Mouse (Mus musculus) CH12.LX (cell line): ENCODE results near the gene Strn. TPM values are rescaled to one million over a fixed set of nuclear protein-coding genes. Genes with fewer than 3 reads are reported as not detected.

Source experiments
- DNase-seq: peaks from one replicate; pipeline ENCODE4 v3.0.0-alpha.2; 2013; ENCODE audit errors: extremely low read depth
- H3K27ac ChIP-seq: 2 replicates; pipeline ENCODE4 v1.5.1; 2012; ENCODE audit warnings: low read depth, mild to moderate bottlenecking, control low read depth, moderate library complexity; ENCODE audit not compliant: insufficient read depth
- H3K27me3 ChIP-seq: replicated peaks from 2 replicates; pipeline ENCODE3; 2012; ENCODE audit warnings: inconsistent platforms
- H3K36me3 ChIP-seq, 2 experiments: replicated peaks in 1 of 2; 2 replicates each; pipeline versions ENCODE3 to v1.6.1; 2012; ENCODE audit warnings: inconsistent platforms in 1 of 2, low read length in 1 of 2, mild to moderate bottlenecking in 1 of 2, mixed read lengths in 1 of 2, moderate library complexity in 1 of 2; ENCODE audit not compliant: control insufficient read depth in 1 of 2, insufficient read depth in 1 of 2
- H3K4me1 ChIP-seq, 2 experiments: 2 replicates each; pipeline ENCODE4 v1.6.1; 2012; ENCODE audit warnings: inconsistent platforms in 1 of 2, moderate library complexity in 1 of 2; ENCODE audit not compliant: insufficient read depth in 2 of 2, control insufficient read depth in 1 of 2
- H3K4me2 ChIP-seq: 2 replicates; pipeline ENCODE4 v1.6.1; 2012; ENCODE audit warnings: low read depth, mild to moderate bottlenecking, control low read depth; ENCODE audit not compliant: poor library complexity, insufficient read depth, severe bottlenecking
- H3K4me3 ChIP-seq, 3 experiments: fragments of 150-350 bp in 1 of 3; sonication (generic) in 1 of 3; replicated peaks in 1 of 3; 2 replicates each; pipeline versions ENCODE3 to v1.5.1; 2011 to 2012; ENCODE audit warnings: low read depth in 2 of 3, low read length in 2 of 3, mild to moderate bottlenecking in 2 of 3, moderate library complexity in 2 of 3, control low read depth in 1 of 3, improper control_type of control experiment in 1 of 3, inconsistent platforms in 1 of 3, mixed read lengths in 1 of 3; ENCODE audit not compliant: poor library complexity in 1 of 3
- H3K79me2 ChIP-seq: replicated peaks from 2 replicates; pipeline ENCODE4 v1.6.1; 2012; ENCODE audit warnings: mild to moderate bottlenecking, moderate library complexity; ENCODE audit not compliant: control insufficient read depth, poor library complexity, insufficient read depth, severe bottlenecking; ENCODE audit errors: extremely low read depth
- H3K9ac ChIP-seq: 2 replicates; pipeline ENCODE4 v1.6.1; 2012; ENCODE audit warnings: low read depth, mild to moderate bottlenecking, control low read depth, moderate library complexity; ENCODE audit not compliant: insufficient read depth
- H3K9me3 ChIP-seq: replicated peaks from 2 replicates; pipeline ENCODE3; 2012; ENCODE audit warnings: low read length, inconsistent platforms, mixed read lengths
- BHLHE40 ChIP-seq: IDR thresholded peaks from 2 replicates; pipeline ENCODE4 v1.6.1; 2011; ENCODE audit warnings: mild to moderate bottlenecking, low read depth, low read length, improper control_type of control experiment
- CTCF ChIP-seq, 2 experiments: IDR thresholded peaks in 1 of 2; conservative IDR thresholded peaks in 1 of 2; 2 replicates each; pipeline ENCODE4 v1.5.1; 2011 to 2012; ENCODE audit warnings: low read depth in 2 of 2, low read length in 2 of 2, improper control_type of control experiment in 1 of 2, inconsistent platforms in 1 of 2, mild to moderate bottlenecking in 1 of 2, moderate library complexity in 1 of 2
- EP300 ChIP-seq: IDR thresholded peaks from 2 replicates; pipeline ENCODE4 v1.6.1; 2011; ENCODE audit warnings: low read length, improper control_type of control experiment
- ETS1 ChIP-seq: conservative IDR thresholded peaks from 2 replicates; pipeline ENCODE4 v1.6.1; 2012; ENCODE audit warnings: low read depth, mild to moderate bottlenecking, inconsistent platforms, low read length, improper control_type of control experiment, moderate library complexity
- GABPA ChIP-seq: IDR thresholded peaks from 2 replicates; pipeline ENCODE4 v1.6.1; 2012; ENCODE audit warnings: low read depth, low read length, improper control_type of control experiment, inconsistent platforms; ENCODE audit not compliant: insufficient replicate concordance
- IRF4 ChIP-seq: IDR thresholded peaks from 2 replicates; pipeline ENCODE4 v1.6.1; 2014; ENCODE audit warnings: low read depth, mild to moderate bottlenecking, inconsistent platforms, low read length, improper control_type of control experiment
- JUN ChIP-seq: IDR thresholded peaks from 2 replicates; pipeline ENCODE4 v1.6.1; 2011; ENCODE audit warnings: low read depth, mild to moderate bottlenecking, low read length, improper control_type of control experiment, moderate library complexity; ENCODE audit not compliant: insufficient read depth
- JUND ChIP-seq: conservative IDR thresholded peaks from 2 replicates; pipeline ENCODE4 v1.6.1; 2011; ENCODE audit warnings: low read depth, low read length, improper control_type of control experiment
- KAT2A ChIP-seq: IDR thresholded peaks from 2 replicates; pipeline ENCODE4 v1.6.1; 2012; ENCODE audit warnings: low read length, improper control_type of control experiment, inconsistent platforms; ENCODE audit not compliant: insufficient replicate concordance
- MAX ChIP-seq: IDR thresholded peaks from 2 replicates; pipeline ENCODE4 v1.6.1; 2011; ENCODE audit warnings: low read length, improper control_type of control experiment
- MAZ ChIP-seq: IDR thresholded peaks from 2 replicates; pipeline ENCODE4 v1.6.1; 2012; ENCODE audit warnings: low read depth, mild to moderate bottlenecking, inconsistent platforms, low read length, improper control_type of control experiment, moderate library complexity
- MEF2A ChIP-seq: IDR thresholded peaks from 2 replicates; pipeline ENCODE4 v1.6.1; 2014; ENCODE audit warnings: low read depth, mild to moderate bottlenecking, inconsistent platforms, low read length, improper control_type of control experiment, borderline replicate concordance
- NELFE ChIP-seq: IDR thresholded peaks from 2 replicates; pipeline ENCODE4 v1.6.1; 2011; ENCODE audit warnings: low read depth, low read length, improper control_type of control experiment
- NRF1 ChIP-seq: IDR thresholded peaks from 2 replicates; pipeline ENCODE4 v1.6.1; 2014; ENCODE audit warnings: low read depth, mild to moderate bottlenecking, inconsistent platforms, low read length, improper control_type of control experiment, moderate library complexity
- PAX5 ChIP-seq: IDR thresholded peaks from 2 replicates; pipeline ENCODE4 v1.6.1; 2012; ENCODE audit warnings: low read length, inconsistent platforms, mixed read lengths
- POLR2AphosphoS2 ChIP-seq: IDR thresholded peaks from 2 replicates; pipeline ENCODE4 v1.6.1; 2011; ENCODE audit warnings: low read depth, low read length, improper control_type of control experiment
- RAD21 ChIP-seq: IDR thresholded peaks from 2 replicates; pipeline ENCODE4 v1.6.1; 2011; ENCODE audit warnings: low read depth, mild to moderate bottlenecking, low read length, improper control_type of control experiment, moderate library complexity
- SIN3A ChIP-seq: IDR thresholded peaks from 2 replicates; pipeline ENCODE4 v1.6.1; 2012; ENCODE audit warnings: low read length, improper control_type of control experiment, inconsistent platforms
- SMC3 ChIP-seq: IDR thresholded peaks from 2 replicates; pipeline ENCODE4 v1.6.1; 2011; ENCODE audit warnings: low read depth, low read length, improper control_type of control experiment
- USF1 ChIP-seq: IDR thresholded peaks from 2 replicates; pipeline ENCODE4 v1.6.1; 2014; ENCODE audit warnings: low read depth, mild to moderate bottlenecking, inconsistent platforms, low read length, improper control_type of control experiment
- ZC3H11A ChIP-seq: IDR thresholded peaks from 2 replicates; pipeline ENCODE4 v1.6.1; 2012; ENCODE audit warnings: low read depth, mild to moderate bottlenecking, inconsistent platforms, low read length, improper control_type of control experiment
- ZKSCAN1 ChIP-seq: IDR thresholded peaks from 2 replicates; pipeline ENCODE4 v1.6.1; 2012; ENCODE audit warnings: low read depth, inconsistent platforms, low read length, improper control_type of control experiment, borderline replicate concordance
- ZMIZ1 ChIP-seq: IDR thresholded peaks from 2 replicates; pipeline ENCODE4 v1.6.1; 2012; ENCODE audit warnings: low read depth, mild to moderate bottlenecking, inconsistent platforms, low read length, improper control_type of control experiment
- dilution Hi-C: fragments of 300-500 bp; cut with MboI; formaldehyde crosslinking; loops from 2 replicates; pipeline ENCODE4 v1.14.3; 2020; ENCODE audit warnings: low sequenced_read_pairs; ENCODE audit not compliant: extremely low pct_unique_long_range_greater_than_20kb, extremely low pct_ligation_motif_present
- in situ Hi-C: fragments of 300-500 bp; cut with MboI; formaldehyde crosslinking; loops from 3 replicates; pipeline ENCODE4 v1.14.3; 2019; ENCODE audit warnings: low sequenced_read_pairs, low pct_ligation_motif_present, low pct_unique_long_range_greater_than_20kb, mixed read lengths
- polyA plus RNA-seq: library from polyadenylated mRNA; unstranded; fragments of >175 nt; gene quantifications from 2 replicates; pipeline ENCODE4 v1.2.1, GENCODE M21; 2012; ENCODE audit warnings: low read depth; ENCODE audit not compliant: insufficient read length
- total RNA-seq, 2 experiments: library from RNA; depleted of rRNA; stranded (reverse); fragments of 300-350 nt in 1 of 2; fragments of >200 nt in 1 of 2; gene quantifications; 2 replicates each; pipeline ENCODE4 v1.2.3; 2012 to 2014

Gene Strn
- total and polyA plus RNA-seq, 3 experiments: 9.9 to 14.3 (median 12.3) TPM

DNA sequence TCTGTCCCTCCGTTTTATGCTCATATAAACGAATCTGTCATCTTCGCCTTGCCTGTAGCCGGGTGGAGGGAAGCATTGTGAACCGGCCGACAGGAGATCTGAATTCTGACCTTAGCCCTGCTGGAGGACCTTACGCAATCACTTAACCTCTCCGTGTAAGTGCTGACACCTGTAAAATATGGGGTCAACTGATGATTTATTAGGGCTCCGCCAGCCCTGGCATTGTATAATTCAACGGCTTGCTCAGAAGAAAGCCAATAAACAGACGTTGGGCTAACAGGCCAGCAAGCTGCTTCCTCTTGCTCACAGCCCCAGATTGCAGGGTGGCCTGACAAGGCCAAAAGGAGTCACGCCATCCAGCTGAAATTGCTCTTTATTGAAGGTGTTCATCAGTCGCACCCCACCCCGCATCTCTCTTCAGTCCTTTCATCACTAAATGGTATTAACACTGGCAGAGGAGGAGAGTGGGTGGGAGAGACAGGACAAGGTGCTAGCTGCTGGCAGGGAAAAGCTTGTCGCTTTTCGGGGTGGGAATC, 128.8 kb downstream of the Strn start:
- H3K9me3 ChIP-seq: no peaks in the 10 kb centered on the region
- no peaks in the 10 kb centered on the region for H3K79me2 ChIP-seq
- dilution Hi-C loops: no loop called here
- H3K36me3 ChIP-seq: no peaks in the 10 kb centered on the region
- TF ChIP-seq ETS1 (no peak), EP300 (no peak), MEF2A (no peak), BHLHE40 (no peak), ZKSCAN1 (no peak), NELFE (no peak), ZC3H11A (no peak), KAT2A (no peak), SIN3A (no peak), JUN (no peak), POLR2AphosphoS2 (no peak), PAX5 (no peak), NRF1 (no peak), SMC3 (no peak), MAX (no peak), MAZ (no peak), USF1 (no peak), IRF4 (no peak)
- peaks cover 0 to 5% of the 10 kb centered on the region in 2 experiments; a peak in 1 of 4 replicates for H3K4me1 ChIP-seq
- no peak overlapping the region for H3K4me2 ChIP-seq
- DNase-seq: no peak
- in situ Hi-C loops: loop anchor here (10.0 kb wide), 1 partner anchor 147 kb away; no protein-coding TSS in a partner anchor
- H3K9ac ChIP-seq: no peak overlapping the region
- no peak overlapping the region for H3K27ac ChIP-seq
- H3K27me3 ChIP-seq: no peaks in the 10 kb centered on the region
- H3K4me3 ChIP-seq: no peak overlapping the region

DNA sequence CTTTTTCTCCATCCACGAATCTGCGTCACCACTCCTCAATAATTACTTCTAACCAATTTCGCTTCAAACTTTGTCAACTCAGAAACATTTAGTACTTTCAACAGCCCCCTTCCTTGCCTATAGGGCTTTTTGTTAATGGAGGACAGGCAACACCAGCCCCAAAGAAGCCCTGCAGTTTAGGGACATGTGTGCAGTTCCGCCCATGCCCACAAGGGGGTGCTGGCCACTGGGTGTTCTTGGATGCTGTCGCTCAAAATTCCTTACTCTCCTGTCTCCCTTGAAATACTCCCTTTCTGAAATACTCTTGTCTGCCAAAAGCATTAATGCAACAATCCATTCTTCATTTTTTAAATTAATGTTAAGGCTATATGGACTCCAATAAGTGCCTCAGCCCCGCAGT, 132.6 kb downstream of the Strn start:
- dilution Hi-C loops: no loop called here
- Histone ChIP-seq H3K9me3 (no peaks in the 10 kb centered on the region), H3K4me1 (peaks cover 0 to 5% of the 10 kb centered on the region in 2 experiments; a peak in 1 of 4 replicates), H3K27ac (no peak overlapping the region), H3K4me3 (no peak overlapping the region), H3K79me2 (no peaks in the 10 kb centered on the region), H3K4me2 (peak overlapping the region; percentile 81; the same call in 1 of the 2 replicates), H3K36me3 (no peaks in the 10 kb centered on the region), H3K27me3 (peaks cover 5% of the 10 kb centered on the region), H3K9ac (no peak overlapping the region)
- TF ChIP-seq RAD21 (peak; percentile 59), MAX (peak; percentile 58; the same call in 1 of the 2 replicates), GABPA (no peak), ZMIZ1 (no peak), CTCF (conservative IDR thresholded peaks at IDR 0.05 in 1 of 2, IDR thresholded peaks at IDR 0.05 in 1 of 2; ENCODE audit: low read depth in 2 of 2, low read length in 2 of 2) (peak; percentile 84 to 94), JUND (0 out of 2 replicates have a peak, but pooled peaks have one; percentile 17), SMC3 (peak; percentile 41)
- DNase-seq: peak; percentile 64
- in situ Hi-C loops: loop anchor here (10.0 kb wide), 1 partner anchor 150 kb away; no protein-coding TSS in a partner anchor
